Mouse (Mus musculus): ENCODE measurements at regions not wholly inside any gene's neighbourhood (a gene's known extent, or its start where the extent isn't known, plus 50 kb on each side); places are given as distances from the start of the nearest gene placed in this dataset.

DNA sequence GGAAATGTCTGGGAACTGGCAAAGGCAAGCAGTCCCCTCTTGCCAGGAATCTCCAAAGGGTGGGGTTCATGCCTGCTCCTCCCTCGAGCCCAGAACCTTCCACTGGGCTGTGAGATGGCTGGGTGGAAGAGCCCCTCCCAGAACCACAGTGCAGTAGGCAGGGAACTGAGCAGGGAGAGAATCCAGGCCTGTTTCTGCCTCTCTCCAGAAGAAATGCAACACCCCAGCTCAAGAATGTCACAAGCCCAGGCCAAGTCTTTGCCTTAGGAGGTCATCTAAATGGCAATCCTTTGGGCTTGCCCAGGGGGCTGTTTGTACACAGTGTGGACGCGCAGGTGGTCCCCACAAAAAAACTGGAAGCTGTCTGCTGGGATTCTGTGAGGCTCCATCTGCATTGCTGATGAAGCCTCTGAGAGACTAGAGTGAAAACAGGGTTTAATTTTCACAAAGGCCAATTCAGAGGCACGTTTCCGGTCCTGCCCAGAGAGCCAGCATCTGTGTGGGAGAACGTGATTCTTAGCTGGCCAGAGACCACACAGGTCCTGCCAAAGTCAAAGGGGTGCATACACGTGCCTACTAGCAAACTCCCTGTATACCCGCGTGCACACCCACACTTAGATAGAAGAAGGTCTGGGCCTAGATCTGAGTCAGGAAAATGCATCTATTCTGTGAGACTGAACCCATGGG lies 129.0 kb downstream of the Hmg20a start:
- peak; percentile 93 for DNase-seq (ENCODE audit: low read depth)

DNA sequence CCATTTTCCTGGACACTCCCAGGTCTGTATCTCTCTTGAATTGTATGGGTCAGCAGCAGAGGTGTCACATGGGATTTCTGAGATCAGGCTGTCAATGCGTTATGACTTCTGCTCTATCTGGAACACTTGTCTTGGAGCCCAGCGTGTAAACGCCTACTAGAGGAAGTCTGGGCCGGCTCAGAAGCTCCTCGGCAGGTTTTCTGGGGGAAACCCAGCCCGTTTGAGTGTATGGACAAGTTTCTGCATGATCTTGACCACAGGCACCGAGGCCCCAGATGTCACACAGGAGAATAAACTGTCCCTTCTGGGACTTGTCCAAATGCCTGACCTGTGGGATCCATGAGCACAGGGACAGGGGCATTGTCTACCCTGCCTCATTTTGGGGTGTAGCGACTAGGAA lies 131.4 kb downstream of the Hmg20a start:
- DNase-seq (ENCODE audit: low read depth), result no peak

GRCm38 (mm10) chr9:56550178-56550577 lies 131.8 kb downstream of the Hmg20a start:
- DNase-seq (ENCODE audit: low read depth), result no peak

DNA sequence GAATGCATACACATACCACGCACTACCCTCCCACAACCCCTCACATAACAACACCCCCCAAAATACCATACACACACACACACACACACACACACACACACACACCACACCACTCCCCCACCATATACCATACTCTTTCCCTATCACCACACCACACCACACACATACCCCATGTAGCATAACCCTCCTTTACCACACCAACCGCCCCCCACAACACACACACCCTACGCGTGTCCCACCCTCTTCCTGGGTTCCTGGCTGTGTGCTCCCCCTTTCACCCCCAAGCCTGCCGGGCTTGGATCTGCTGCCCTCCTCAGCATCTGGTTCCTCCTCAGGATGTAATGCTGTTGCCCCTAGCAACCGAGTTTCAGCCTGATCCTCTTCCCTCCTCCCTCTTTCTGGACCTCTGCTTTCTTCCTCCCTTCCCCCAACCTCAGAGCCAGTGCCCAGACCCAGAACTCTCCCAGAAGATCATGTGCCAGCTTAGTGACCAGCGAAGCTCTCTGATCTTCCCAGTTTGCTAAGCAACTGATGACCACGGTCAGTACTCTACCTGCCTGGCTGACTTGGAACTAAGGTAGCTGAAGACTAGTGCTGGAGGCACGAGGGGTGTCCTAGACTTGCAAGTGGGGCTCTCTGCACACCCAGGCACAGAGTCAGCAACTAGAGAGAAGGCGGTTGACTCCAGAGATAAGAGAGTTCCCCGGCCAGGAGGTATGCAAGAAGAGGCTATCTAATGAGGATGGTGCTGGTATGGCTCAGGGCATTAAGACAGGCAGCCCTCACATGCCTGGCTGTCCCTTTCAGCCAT lies 133.2 kb downstream of the Hmg20a start:
- DNase-seq (ENCODE audit: low read depth), result no peak

DNA sequence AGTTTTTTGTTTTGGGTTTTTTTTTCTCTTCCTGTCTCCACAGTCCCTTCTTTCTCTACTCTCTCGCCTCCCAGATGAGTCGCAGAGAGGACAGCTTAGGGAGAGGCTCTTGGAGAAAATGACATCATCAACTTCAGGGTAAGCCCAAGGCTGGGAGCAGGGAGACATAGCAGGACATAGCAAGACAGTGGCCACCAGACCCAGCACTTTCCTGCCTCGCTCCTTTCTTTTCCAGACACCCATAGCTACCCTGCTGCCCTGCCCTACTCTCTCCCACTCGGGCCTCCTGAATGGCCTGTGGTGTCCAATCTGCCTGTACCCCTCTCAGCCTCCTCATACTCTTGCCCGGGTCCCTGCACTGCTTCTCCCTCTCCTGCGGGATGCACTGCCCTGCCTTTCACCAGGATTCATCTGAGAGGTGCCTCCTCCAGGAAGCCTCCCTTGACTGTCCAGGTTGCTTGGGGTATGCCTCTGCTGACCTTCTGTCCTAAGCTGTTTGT lies 133.8 kb downstream of the Hmg20a start:
- DNase-seq (ENCODE audit: low read depth), result no peak

DNA sequence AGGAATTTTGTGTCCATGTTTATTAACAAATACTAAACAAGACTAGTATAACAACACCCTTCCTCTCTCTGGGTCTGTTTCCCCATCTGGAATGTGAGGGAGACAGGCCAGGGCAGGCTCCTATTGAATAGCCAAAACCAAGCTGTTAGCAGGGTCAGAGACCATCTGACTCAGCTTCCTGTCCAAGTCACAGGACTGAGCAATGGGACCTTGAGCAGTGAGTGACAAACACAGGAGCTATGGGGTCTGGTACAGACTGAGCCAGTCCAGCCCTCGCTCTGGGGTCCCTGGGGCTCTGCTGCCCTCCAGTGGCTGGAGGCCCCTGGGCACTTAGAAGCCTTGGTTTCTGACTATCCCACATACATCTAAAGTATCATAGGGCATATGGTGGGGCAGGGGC lies 134.4 kb downstream of the Hmg20a start:
- peak; percentile 90 for DNase-seq (ENCODE audit: low read depth)

GRCm38 (mm10) chr9:56553626-56554025 lies 135.2 kb downstream of the Hmg20a start:
- no peak for DNase-seq (ENCODE audit: low read depth)

GRCm38 (mm10) chr9:56554096-56554495 lies 135.7 kb downstream of the Hmg20a start:
- no peak for DNase-seq (ENCODE audit: low read depth)

- no peak for DNase-seq (ENCODE audit: low read depth)
These were observed 141.3 kb downstream of the Hmg20a start for GRCm38 (mm10) chr9:56559618-56560144.

GRCm38 (mm10) chr9:56562440-56562839 lies 144.0 kb downstream of the Hmg20a start:
- no peak for DNase-seq (ENCODE audit: low read depth)

DNA sequence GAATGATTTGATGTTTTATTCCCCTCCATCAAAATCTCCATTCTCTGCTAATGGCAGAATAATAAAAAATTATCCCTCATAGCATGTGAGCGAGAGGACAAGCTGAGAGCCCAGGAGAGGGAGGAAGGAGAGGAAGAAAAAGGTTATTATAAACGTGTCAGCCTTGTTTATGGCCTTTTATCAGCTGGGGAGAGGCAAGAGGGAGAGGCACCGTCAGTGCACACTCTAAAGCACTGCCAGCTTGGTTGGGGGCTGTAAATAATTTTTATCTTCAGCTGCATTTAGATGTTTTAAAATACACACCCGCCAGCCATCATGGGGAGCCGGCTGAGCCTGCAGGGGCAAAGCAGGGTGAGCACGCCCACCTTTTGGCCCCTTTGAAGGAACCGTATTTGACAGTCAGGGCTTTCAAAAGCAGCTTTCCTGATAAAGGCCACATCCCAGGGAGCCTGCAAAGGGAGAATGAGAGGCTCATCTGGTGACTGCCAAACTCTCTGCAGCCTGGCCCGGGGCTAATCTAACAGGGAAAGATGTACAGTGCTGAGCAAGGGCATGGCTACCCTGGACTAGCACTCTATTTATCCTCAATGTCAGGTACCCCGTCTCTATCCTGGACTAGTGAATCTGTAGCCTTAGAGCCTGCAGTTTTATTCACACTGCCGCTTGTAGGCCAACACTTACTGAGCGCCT lies 145.8 kb downstream of the Hmg20a start:
- no peak for DNase-seq (ENCODE audit: low read depth)

All from fibroblast of lung, adult 2 months (primary cell).